Mouse (Mus musculus): ENCODE results near the gene Rsph9. TPM values are rescaled to one million over a fixed set of nuclear protein-coding genes. Genes with fewer than 3 reads are reported as not detected.
A peak's percentile ranks its signal among the peaks of the same experiment; 100 is the strongest.

Gene Rsph9
- 37.9 and 39.3 TPM in 2 replicates for polyA plus RNA-seq (2015; fragmentation: Nextera tagmentation; extraction: Ambion mirVana)

DNA sequence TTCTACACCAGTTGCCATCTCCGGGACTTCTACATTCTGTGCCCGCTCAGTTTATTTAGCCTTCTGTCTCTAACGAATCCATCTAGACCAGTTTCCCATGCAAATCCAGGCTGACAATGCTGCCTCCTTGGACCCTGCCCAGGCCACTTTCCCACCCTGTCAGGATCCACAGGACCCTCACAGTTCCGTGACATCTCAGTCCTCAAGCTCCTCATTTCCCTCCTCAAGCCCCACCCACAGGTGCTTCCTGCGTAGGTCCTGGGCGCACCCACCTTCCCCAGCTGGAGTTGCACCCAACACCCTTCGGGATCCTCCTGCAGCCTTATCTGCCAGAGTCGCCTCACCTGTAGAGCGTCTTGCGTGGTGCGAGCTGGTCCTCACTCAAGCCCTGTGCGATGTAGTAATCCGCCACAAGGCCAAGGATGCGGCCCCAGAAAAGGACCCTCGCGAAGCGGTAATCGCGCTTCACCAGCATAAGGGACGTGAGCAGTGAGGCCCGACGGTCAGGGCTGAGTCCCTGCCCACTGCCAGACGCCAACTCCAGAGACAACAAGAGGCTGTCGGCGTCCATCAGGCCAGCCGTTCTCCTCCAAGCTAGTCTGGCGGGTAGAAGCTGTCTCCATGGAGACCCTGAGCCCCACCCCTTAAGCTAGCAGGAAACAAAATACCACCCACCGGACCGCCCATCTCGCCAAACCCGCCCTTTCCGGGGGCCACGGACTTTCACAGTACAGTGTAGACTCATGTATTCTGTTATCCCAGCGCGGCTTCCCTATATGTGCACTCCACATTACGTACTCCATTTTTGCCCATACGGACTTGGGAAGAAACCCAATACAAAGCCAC is at the start of gene Rsph9:
Rsph9 (minus strand) TSS at position 639 of the 846 bp plus-strand sequence.
- H3K9me3 ChIP-seq (replicated peaks): no peaks in the 10 kb centered on the region
- peaks cover 31% of the 10 kb centered on the region for H3K36me3 ChIP-seq
- ATAC-seq (ENCODE audit: low FRiP score): peak; percentile 94
- 7% methylated on average over 37 of the region's 37 CpGs for WGBS
- H3K4me1 ChIP-seq: peaks cover 19% of the 10 kb centered on the region
- H3K27me3 ChIP-seq (replicated peaks): no peaks in the 10 kb centered on the region
- peak within 1 kb of the TSS; percentile 53 for H3K4me3 ChIP-seq (replicated peaks)
- peak within 1 kb of the TSS; percentile 80 for H3K4me2 ChIP-seq
- peak within 1 kb of the TSS; percentile 65 for H3K9ac ChIP-seq (replicated peaks)
- H3K27ac ChIP-seq (replicated peaks): peak within 1 kb of the TSS; percentile 54

DNA sequence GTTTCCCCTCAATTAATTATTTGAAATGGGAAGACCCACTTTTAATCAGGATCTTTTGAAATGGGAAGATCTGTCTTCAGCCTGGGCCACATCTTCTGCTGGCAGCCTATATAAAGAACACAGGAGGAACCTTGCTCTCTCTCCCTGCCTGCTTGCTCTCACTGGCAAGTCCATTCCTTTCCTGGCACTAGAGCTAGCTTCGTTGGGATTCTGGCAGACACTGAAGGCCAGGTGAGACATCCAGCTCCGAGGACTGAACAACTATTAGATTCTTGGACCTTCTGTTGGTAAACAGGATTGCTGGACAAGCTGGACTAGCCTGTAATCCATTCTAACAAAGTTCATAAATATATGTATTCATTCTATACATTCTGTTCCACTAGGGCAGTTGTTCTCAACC is 44.8 kb upstream of the Rsph9 start:
- WGBS: 98% methylated on average over 2 of the region's 2 CpGs

GRCm38 (mm10) chr17:46182273-46182672 is 38.3 kb upstream of the Rsph9 start:
- WGBS: 89% methylated on average over 4 of the region's 4 CpGs
- Histone ChIP-seq H3K4me2 (no peak overlapping the region), H3K4me3 (replicated peaks) (no peak overlapping the region), H3K9me3 (replicated peaks) (no peaks in the 10 kb centered on the region), H3K9ac (replicated peaks) (no peak overlapping the region), H3K4me1 (no peaks in the 10 kb centered on the region), H3K36me3 (peaks cover 89% of the 10 kb centered on the region), H3K27me3 (replicated peaks) (no peaks in the 10 kb centered on the region), H3K27ac (replicated peaks) (no peak overlapping the region)
- no peak for ATAC-seq (ENCODE audit: low FRiP score)

More for the DNA sequence above, 44.8 kb upstream of the Rsph9 start:
- Histone ChIP-seq H3K4me2 (no peak overlapping the region), H3K4me3 (replicated peaks) (no peak overlapping the region), H3K9ac (replicated peaks) (no peak overlapping the region), H3K27ac (replicated peaks) (no peak overlapping the region), H3K36me3 (peaks cover 85% of the 10 kb centered on the region), H3K27me3 (replicated peaks) (no peaks in the 10 kb centered on the region), H3K9me3 (replicated peaks) (no peaks in the 10 kb centered on the region), H3K4me1 (no peaks in the 10 kb centered on the region)
- ATAC-seq (ENCODE audit: low FRiP score): no peak

DNA sequence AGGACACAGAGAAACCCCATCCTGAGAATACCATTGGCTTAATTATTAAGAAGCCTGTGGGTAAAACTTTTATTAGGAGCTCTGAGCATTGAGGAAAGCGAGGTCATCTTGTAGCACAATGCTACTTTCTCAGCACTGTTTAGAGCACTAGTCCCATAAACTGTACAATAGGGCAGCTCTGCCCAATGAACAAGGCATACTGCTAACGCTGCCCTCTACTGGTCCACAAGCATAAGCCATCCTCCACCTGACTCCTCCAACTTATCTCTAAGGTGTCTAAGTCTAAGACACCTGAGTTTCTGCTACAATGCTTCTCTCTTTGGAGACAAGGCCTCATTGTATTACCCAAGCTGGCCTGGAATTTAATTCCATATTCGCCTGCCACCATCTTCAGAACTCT is 26.5 kb upstream of the Rsph9 start:
- peaks cover 67% of the 10 kb centered on the region for H3K36me3 ChIP-seq
- H3K9ac ChIP-seq (replicated peaks): no peak overlapping the region
- H3K4me3 ChIP-seq (replicated peaks): no peak overlapping the region
- H3K4me2 ChIP-seq: no peak overlapping the region
- H3K27me3 ChIP-seq (replicated peaks): no peaks in the 10 kb centered on the region
- no peaks in the 10 kb centered on the region for H3K9me3 ChIP-seq (replicated peaks)
- no peak for ATAC-seq (ENCODE audit: low FRiP score)
- H3K4me1 ChIP-seq: no peaks in the 10 kb centered on the region
- WGBS: 76% methylated on average over 3 of the region's 3 CpGs
- H3K27ac ChIP-seq (replicated peaks): no peak overlapping the region

DNA sequence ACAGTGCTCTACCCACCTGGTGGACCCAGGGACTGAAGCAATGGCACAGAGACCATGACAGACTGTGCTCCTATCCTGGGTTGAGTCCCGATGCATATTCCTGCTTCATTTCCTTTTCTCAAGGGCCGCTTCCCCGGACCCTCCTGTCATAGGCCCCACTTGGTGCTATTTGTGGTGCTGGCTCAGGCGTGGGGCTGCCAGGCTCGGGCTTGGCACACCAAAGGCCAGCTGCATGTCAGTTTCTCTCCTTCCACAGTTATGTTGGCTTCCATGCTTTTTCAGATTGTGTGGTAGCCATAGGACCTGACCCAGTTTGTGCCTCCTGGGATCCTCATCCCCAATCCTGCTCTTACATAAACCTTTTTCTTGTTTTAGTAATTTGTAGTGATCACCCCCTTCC is 24.8 kb upstream of the Rsph9 start:
- WGBS: 91% methylated on average over 5 of the region's 5 CpGs
- Histone ChIP-seq H3K9me3 (replicated peaks) (no peaks in the 10 kb centered on the region), H3K4me3 (replicated peaks) (no peak overlapping the region), H3K4me1 (no peaks in the 10 kb centered on the region), H3K4me2 (no peak overlapping the region), H3K27ac (replicated peaks) (no peak overlapping the region), H3K9ac (replicated peaks) (no peak overlapping the region), H3K36me3 (peaks cover 79% of the 10 kb centered on the region), H3K27me3 (replicated peaks) (no peaks in the 10 kb centered on the region)
- no peak for ATAC-seq (ENCODE audit: low FRiP score)

DNA sequence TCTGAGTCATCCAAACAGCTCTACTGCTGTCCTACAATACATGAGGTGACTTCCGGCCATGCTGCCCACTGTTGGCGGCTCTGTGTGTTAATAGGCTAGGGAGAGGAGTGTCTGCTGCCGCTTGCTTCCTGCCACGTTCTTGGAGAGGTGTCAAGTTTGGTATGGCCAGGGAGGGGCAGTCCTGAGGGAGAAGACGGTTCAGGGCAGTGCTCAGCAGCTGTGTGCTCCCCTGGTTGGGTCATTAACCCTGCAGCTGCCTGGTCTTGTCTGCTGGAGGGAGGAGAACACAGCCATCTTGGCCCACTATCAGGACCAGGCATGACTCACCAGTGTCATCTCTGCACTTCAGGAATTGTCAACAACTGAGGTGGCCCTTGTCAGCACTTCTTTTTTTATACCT is 24.3 kb upstream of the Rsph9 start:
- WGBS: 53% methylated on average over 5 of the region's 5 CpGs

DNA sequence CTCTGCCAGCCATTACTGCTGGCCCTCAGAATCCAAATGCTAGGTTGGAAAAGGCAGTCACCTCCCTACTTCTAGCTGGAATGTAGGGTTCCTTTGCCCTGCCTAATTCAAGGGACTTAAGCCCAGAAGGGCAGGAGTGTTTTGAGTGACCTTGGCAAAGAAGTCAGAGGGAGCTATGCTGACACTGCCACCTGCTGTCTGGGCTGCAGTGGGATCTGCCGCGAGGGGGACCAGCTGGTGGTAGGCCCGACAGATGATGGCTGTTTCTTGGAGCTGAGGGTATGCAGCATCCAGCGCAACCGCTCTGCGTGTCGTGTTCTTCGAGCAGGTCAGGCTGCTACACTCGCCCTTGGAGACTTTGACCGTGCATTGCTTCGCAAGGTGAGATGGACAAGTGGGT is 23.0 kb upstream of the Rsph9 start:
- H3K27me3 ChIP-seq (replicated peaks): no peaks in the 10 kb centered on the region
- peaks cover 15% of the 10 kb centered on the region for H3K4me1 ChIP-seq
- H3K4me3 ChIP-seq (replicated peaks): no peak overlapping the region
- no peak overlapping the region for H3K27ac ChIP-seq (replicated peaks)
- no peak overlapping the region for H3K4me2 ChIP-seq
- no peaks in the 10 kb centered on the region for H3K9me3 ChIP-seq (replicated peaks)
- H3K36me3 ChIP-seq: peaks cover 69% of the 10 kb centered on the region
- WGBS: 84% methylated on average over 11 of the region's 11 CpGs
- ATAC-seq (ENCODE audit: low FRiP score): no peak
- H3K9ac ChIP-seq (replicated peaks): no peak overlapping the region

More for the DNA sequence above, 24.3 kb upstream of the Rsph9 start:
- Histone ChIP-seq H3K27ac (replicated peaks) (no peak overlapping the region), H3K9ac (replicated peaks) (no peak overlapping the region), H3K9me3 (replicated peaks) (no peaks in the 10 kb centered on the region), H3K4me1 (peaks cover 2% of the 10 kb centered on the region; the same call in 1 of the 2 replicates), H3K36me3 (peaks cover 79% of the 10 kb centered on the region), H3K27me3 (replicated peaks) (no peaks in the 10 kb centered on the region), H3K4me2 (no peak overlapping the region), H3K4me3 (replicated peaks) (no peak overlapping the region)
- ATAC-seq (ENCODE audit: low FRiP score): no peak

- 91% methylated on average over 5 of the region's 5 CpGs for WGBS
- Histone ChIP-seq H3K27me3 (replicated peaks) (no peaks in the 10 kb centered on the region), H3K9me3 (replicated peaks) (no peaks in the 10 kb centered on the region), H3K9ac (replicated peaks) (no peak overlapping the region), H3K4me3 (replicated peaks) (no peak overlapping the region), H3K36me3 (peaks cover 65% of the 10 kb centered on the region), H3K27ac (replicated peaks) (no peak overlapping the region), H3K4me1 (peaks cover 23% of the 10 kb centered on the region), H3K4me2 (no peak overlapping the region)
- ATAC-seq (ENCODE audit: low FRiP score): no peak
Observed at GRCm38 (mm10) chr17:46166270-46166669, 22.3 kb upstream of the Rsph9 start.

GRCm38 (mm10) chr17:46165460-46165859 is 21.4 kb upstream of the Rsph9 start:
- Histone ChIP-seq H3K4me3 (replicated peaks) (no peak overlapping the region), H3K9ac (replicated peaks) (no peak overlapping the region), H3K9me3 (replicated peaks) (no peaks in the 10 kb centered on the region), H3K4me1 (peaks cover 23% of the 10 kb centered on the region), H3K36me3 (peaks cover 62% of the 10 kb centered on the region), H3K27ac (replicated peaks) (no peak overlapping the region), H3K27me3 (replicated peaks) (no peaks in the 10 kb centered on the region), H3K4me2 (no peak overlapping the region)
- WGBS: 92% methylated on average over 12 of the region's 12 CpGs
- no peak for ATAC-seq (ENCODE audit: low FRiP score)

DNA sequence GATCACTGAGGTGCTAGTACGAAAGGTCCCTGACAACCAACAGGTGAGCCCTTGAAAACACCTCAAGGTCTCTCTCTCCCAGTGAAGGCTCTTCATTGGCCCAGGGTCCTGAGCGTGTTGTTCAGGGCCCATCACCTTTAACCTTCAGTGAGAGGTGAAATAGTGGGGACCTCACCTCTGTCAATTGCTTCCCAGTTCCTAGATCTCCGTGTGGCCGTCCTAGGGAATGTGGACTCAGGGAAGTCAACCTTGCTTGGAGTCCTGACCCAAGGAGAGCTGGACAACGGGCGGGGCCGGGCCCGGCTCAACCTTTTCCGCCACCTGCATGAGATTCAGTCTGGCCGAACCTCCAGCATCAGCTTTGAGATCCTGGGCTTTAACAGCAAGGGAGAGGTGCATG is 20.8 kb upstream of the Rsph9 start:
- H3K4me2 ChIP-seq: no peak overlapping the region
- WGBS: 93% methylated on average over 10 of the region's 10 CpGs
- no peaks in the 10 kb centered on the region for H3K9me3 ChIP-seq (replicated peaks)
- no peaks in the 10 kb centered on the region for H3K27me3 ChIP-seq (replicated peaks)
- H3K4me3 ChIP-seq (replicated peaks): no peak overlapping the region
- H3K27ac ChIP-seq (replicated peaks): no peak overlapping the region
- H3K4me1 ChIP-seq: peaks cover 28% of the 10 kb centered on the region
- peaks cover 56% of the 10 kb centered on the region for H3K36me3 ChIP-seq
- no peak overlapping the region for H3K9ac ChIP-seq (replicated peaks)
- no peak for ATAC-seq (ENCODE audit: low FRiP score)

- Histone ChIP-seq H3K9me3 (replicated peaks) (no peaks in the 10 kb centered on the region), H3K4me2 (no peak overlapping the region), H3K4me3 (replicated peaks) (no peak overlapping the region), H3K27me3 (replicated peaks) (no peaks in the 10 kb centered on the region), H3K27ac (replicated peaks) (no peak overlapping the region), H3K4me1 (peaks cover 31% of the 10 kb centered on the region), H3K36me3 (peaks cover 52% of the 10 kb centered on the region), H3K9ac (replicated peaks) (no peak overlapping the region)
- no peak for ATAC-seq (ENCODE audit: low FRiP score)
- 98% methylated on average over 8 of the region's 8 CpGs for WGBS
Observed at GRCm38 (mm10) chr17:46164301-46164700, 20.3 kb upstream of the Rsph9 start.

DNA sequence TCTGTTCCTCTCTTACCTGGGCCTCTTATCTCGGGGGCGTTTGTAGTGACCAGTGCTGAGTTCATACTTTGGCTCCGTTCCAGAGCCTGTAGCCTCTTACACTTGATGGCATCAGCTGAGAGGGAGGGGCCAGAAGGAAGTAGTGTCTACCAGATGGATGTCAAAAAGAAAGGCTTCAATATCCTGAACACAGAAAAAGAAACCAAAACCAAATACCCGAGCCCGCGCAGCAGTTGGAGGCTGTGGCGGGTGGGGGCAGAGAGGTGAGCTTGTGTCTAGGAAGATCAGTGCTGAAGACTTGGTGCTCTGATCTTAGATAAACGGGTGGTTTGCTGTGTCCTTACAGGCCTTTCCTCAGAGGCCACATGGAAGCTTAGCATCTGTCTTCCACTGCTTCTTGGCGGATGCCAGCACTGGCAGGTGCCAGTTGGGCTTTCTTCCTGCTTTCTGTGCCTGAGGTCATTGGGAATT is 19.0 kb upstream of the Rsph9 start:
- Histone ChIP-seq H3K4me1 (peaks cover 31% of the 10 kb centered on the region), H3K9me3 (replicated peaks) (no peaks in the 10 kb centered on the region), H3K4me3 (replicated peaks) (no peak overlapping the region), H3K9ac (replicated peaks) (no peak overlapping the region), H3K27ac (replicated peaks) (no peak overlapping the region), H3K4me2 (peak overlapping the region; percentile 6; the same call in 1 of the 2 replicates), H3K27me3 (replicated peaks) (no peaks in the 10 kb centered on the region), H3K36me3 (peaks cover 40% of the 10 kb centered on the region)
- ATAC-seq (ENCODE audit: low FRiP score): no peak
- 87% methylated on average over 9 of the region's 9 CpGs for WGBS
